Mouse (Mus musculus) cerebellum, adult 9-10 months (tissue): ENCODE results near the gene Kirrel3.
A peak's percentile ranks its signal among the peaks of the same experiment; 100 is the strongest.

Experiments used
- DNase-seq: peaks from one replicate; pipeline ENCODE4 v3.0.0; 2022

Gene Kirrel3

DNA sequence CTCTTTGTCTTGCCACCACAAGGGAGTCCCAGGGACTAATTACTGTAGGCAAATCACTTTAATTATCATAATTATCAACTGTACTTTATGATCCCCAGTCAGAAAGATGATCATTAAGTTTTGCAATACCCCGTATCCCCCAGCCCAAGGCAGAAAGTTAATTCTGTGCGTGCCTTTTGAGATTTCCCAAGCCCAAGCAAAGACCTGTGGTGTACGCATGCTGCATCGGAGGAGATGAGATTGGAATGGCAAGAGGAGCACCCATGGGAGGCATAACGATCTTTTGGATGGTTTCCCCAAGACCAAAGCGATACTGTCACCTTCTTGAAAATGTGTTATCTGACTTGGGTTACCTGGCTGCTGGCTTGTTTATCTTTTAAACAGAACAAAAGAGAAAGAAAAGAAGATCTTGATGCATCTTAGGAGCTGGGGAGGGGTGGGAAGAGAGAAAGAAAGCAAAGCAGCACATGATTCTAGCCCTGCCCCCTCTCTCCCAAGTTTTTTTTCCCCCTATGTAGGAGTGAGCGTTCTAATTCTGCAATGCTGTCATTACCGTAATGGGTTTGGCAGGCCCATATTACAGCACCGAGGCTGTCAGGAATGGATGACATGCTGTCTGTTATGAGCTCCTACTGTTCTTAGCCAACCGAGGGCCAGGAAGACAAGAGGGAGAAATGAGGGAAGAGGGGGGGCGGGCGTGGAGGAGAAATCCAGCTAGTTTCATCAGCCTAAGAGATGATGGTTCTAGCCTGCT, 218.0 kb downstream of the Kirrel3 start:
- no peak for DNase-seq

DNA sequence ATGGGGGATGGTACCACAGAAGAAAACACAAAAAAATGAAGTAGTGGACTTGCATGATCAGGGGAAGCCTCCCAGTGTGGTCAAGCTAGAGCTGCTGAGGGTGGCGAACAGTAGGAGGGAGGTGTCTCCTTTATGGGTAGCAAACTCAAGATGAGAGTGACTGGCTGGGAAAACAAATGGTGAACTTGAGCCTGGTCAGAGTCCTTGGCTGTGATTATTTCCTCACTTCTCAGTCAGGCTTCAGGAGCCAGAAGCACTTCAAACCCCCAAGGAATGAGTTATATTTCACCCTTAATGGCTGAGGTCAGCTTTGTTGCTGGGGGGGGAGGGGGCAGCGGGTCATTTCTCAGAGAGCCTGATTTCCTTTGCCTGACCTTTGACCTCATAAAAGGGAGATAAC, 218.7 kb downstream of the Kirrel3 start:
- no peak for DNase-seq

DNA sequence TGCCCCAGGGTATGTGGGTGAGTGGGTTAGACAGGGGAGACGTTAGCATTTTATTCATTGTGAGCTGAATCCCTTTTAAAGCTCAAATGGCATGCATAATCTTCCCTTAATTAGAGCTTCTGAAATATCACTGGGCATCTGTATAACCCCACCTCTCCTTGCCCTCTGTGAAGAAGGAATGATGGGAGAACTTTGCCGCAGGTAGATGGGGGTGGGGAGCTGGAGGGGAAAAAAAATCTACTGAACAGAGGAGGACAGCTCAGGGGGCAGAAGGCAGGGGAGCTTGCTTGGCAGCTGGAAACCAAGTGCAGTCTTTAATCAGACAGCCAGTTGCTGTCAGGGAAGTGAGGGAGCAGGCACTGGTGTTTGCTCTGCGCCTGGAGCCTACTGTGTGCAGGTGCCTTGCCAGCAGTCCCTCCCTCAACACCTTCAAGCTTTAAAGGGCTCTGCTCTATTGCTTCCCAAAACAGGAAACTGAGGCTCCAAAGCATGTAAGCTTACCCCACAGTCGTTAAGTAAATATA, 220.7 kb downstream of the Kirrel3 start:
- no peak for DNase-seq

DNA sequence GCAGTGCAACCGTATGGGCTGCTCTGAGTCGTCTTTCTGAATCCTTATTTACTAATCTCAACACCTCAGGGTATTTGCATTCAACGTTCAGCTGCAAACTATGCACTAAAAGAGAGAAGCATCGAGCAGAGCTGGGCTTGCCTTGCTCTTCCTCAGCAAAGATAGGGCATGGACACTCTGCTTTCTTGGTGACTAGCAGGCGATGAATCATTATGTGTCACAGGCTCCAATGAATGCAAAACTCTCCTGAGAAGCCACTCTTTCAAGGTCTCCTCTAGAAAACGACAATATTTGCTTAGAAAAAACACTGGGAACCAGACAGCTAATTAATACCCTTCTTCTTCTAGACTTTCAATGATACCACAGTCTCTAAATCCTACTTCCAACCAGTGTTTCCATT, 223.0 kb downstream of the Kirrel3 start:
- no peak for DNase-seq

DNA sequence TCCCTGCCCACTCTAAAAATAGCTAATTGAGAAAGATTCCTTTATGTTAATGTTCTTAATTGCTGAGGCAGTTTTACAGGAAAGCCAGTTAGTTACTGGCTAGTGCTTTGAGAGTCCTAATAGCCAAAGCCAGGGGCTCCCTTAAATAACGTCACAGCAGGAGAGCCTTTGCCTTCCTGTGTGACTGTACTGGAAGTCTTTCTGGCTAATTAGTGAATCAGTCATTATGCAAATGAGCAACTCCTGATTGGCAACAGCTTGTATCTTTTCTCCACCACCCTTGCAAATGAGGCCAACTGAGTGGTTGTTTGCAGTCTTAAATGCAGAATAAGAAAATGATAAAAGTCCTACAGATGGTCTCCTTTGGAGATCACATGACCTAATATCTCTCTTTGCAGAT, 226.3 kb downstream of the Kirrel3 start:
- DNase-seq: no peak

DNA sequence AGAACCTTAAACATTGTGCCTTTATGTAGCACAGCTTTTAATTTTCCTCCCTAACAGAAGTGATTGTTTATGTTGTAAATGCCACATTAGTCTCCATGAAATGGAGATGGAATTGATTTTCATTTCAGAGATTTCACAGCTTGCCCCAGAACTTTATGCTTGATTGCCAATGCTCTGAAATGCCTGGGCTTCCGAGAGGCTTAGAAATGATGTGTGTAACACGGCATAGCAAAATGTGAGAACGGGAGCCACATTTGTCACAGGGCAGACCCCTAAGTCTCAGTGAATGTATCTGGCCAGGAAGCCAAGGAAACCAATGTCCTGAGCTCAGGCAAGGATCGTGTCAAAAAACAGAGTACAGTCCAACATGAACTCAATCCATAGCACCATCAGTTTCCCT, 227.3 kb downstream of the Kirrel3 start:
- no peak for DNase-seq

DNA sequence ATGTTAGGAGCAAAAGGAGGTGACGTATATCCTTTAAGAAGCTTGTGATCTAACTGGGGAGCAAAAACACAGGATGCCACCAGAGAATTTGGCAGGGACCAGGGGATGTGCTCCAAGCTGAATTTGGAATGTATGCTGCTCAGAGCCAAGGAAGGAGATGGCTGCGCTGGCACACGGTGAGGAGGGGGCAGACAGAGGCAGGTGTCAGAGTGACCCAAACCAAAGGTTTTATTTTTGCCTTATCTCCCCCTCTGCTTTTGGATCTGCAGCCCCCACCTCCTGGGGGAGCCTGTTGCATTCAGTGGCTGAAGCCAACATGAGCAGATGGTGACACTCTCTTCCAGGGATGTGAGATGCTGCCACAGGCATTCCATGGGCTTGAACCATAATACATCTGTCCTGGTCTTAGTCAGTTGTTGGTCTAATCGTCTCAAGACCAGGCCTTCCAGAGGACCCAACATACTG, 227.8 kb downstream of the Kirrel3 start:
- DNase-seq: peak; percentile 70

DNA sequence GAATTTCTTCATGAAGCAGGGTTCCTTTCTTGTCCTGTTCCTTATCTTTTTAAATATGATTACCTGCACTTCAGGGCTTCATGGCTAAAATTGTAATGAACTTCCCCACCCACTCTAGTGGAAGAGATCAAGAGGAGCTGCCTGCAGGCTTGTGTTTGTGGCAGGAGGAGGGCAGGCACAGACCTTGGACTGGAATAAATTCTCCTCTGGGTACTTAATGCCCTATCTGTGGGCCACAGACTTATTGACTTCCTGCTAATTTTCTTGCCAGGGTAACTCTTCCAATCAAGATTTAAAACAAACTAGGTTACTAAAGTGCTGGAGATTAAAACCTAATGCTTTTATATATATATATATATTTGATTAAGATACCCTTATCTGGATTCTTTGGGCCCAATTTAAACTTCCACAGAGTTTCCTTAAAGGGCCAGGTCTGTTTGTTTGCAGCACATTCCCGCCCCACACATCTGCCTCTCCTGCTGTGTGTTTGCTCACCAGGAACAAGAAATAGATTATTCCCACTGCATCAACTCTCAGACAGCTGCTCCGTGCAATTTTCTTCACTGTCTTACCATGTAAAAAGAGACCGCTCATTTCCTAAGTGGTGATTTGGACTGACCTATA, 229.4 kb downstream of the Kirrel3 start:
- DNase-seq: no peak

DNA sequence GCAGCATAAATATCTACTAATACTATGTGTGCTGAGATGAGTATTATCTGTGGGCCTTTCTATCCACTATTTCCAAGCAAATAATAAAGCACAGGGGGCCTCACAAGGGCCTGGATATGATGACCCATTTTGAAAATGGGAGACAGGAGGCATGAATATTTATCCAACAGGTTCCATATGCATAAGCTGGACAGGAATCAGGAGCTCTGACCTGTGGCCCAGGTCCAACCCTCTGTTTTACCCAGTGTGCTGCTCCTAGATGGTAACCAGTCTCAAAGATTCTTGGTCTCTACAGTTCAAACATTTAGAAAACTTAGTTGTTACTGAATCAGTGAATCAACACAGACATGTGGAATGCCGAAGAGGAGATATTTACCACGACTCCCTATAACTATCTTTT, 230.8 kb downstream of the Kirrel3 start:
- peak; percentile 71 for DNase-seq

DNA sequence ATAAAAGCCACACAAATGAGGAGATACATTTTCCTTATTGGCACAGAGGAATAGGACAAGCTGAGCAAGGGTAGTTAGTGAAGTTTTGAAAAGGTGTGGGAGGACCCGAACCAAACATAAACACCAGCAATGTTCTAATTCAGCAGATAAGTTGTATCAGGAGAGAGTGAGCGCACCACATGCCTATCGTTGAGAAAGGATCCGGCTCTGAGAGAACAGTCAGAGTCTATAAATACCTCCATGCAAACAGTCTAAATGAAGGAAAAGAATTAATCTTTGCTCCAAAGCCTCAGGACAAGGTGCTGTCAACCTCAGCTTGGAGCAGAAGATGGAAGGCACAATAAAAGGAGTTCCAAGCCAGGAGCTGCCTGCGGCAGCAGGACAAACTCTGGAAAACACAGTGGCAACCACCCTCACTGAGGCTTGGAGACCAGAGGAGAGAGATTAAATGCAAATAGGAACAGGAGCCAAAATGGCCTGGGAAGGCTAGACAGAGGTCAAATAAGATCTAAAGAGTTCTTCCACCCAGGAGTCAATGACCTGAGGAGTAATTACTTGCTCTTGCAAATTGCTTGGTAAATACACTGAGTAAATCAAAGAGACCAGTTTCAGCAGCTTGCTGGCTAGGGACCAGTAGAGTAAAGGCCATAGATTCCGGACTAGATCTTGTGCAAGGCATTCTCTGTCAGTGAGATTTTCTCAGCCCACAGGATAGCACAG, 235.9 kb downstream of the Kirrel3 start:
- DNase-seq: no peak

DNA sequence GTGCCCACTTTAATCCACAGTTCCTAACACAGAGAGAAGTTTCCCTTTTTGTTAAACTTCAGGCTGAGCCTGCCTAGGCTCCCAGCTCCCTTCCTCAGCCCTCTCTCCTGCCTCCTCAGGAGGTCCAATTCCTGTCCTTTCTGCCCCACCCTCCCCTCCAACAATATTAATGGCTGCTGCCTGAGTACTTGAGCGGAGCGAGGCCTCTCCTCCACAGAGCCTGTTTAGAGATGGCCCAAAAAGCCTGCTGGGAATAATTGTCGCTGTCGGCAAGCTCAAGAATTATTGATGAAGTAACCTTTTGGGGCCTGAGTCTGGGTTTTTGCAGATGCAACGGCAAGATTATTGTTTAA, 236.5 kb downstream of the Kirrel3 start:
- DNase-seq: no peak

DNA sequence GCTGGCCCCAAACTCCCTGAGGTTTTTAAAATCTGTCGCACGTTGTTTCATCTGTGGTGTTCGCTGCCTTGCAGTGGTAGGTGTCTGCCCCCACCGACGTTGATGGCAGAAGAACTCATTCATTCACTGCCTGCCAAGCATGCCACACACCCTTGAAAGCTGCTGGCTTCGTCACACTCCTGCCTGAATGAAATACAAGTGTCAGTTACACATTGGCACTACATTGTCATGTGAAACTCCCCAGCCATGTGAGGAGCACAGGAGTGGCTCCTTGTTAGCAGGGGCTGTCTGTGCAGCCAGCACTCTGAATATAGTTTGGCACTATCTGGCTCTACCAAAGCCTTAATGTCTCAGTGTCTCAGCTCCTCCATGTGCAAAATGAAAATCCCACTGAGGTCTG, 246.8 kb downstream of the Kirrel3 start:
- DNase-seq: no peak

DNA sequence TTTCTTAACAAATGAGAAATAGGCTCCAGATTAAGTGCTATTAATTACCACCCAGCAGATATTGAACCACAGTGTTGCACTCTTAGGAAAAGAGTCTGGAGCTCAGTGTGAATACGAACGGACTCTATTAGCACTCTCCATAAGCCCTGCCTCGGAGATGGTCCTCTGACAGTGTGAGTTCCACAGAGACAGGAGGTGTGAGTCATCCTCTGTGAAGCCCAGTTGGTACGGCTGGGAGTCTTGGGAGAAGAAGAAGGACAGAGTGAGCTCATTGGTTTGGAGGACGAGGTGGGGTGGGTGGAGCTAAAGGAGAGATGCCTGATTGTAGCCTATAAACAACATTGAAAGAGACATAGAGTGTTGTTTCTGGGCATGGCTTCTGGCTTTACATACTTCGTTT, 247.9 kb downstream of the Kirrel3 start:
- no peak for DNase-seq

DNA sequence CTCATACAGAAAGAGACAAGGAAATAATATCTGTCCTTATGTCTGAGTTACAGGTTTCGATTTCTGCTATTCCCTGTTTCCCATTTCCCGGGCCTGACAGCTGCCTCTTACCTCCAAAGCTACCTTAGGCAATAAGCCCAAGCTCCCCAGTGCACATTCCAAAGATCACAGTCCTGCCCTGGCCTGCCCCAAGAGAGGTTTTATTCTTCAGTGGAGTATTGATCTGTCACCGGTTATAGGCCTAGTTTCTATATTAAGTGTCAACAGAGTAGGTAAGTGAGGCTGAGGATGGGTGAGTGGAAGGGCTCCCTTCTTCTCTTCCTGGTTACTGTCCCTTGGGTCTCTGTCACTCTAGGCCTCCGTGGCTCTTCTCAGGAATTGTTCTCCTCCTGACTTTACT, 249.3 kb downstream of the Kirrel3 start:
- no peak for DNase-seq

DNA sequence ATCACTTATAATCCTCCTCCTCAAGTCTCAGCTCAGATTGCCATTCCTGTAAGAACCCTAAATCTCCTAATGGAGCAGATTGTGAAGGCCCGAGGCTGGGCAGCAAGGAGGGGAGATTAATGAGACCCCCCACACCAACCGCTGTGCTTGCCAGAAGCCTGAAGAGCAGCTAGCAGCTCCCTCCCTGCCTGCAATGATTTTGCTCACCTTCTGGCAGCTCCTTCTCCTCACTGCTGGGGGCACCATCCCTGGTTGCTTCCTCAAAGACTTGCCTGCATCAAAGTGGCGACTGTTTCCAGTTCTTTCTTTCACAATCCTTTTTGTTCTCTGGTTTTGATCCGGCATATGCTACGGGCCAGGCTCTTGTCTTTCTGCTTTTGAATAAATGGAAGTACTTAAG, 253.7 kb downstream of the Kirrel3 start:
- DNase-seq: no peak

DNA sequence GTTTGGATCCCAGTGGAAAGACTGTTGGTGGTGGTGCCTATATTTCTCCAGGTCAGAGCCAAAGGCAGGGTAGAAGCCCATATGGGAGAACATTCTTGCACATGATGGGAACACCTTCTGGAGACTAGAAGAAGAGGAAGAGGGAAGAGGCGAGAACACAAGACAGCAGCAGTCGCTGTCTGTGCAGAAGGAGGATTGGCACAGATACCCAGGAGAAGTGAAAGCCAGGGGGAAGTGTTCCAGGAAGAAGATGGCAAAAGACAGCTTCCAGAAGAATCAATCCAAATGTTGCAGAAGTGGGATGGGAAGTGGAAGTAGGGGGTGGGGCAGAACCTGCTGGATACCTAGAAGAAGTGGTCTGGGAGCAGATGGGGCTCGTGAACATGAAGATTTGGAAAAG, 255.1 kb downstream of the Kirrel3 start:
- DNase-seq: no peak

DNA sequence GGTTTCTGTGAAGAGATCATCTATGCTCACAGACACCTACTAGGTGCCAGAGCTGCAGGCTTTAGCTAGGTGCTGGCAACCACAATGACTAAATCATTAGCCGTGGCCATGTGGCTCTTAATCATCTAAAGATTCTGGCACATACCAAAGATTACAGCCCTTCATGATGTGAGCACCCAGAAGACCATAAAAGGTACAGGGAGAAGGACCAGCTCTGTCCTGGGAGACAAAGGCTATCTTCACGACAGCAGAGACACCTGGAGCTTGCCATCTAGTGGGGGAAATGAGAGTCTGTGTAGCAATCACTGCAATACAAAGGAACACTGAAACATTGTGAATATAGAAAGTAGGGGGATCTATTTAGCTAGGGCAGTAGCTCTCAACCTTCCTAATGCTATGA, 262.3 kb downstream of the Kirrel3 start:
- no peak for DNase-seq

DNA sequence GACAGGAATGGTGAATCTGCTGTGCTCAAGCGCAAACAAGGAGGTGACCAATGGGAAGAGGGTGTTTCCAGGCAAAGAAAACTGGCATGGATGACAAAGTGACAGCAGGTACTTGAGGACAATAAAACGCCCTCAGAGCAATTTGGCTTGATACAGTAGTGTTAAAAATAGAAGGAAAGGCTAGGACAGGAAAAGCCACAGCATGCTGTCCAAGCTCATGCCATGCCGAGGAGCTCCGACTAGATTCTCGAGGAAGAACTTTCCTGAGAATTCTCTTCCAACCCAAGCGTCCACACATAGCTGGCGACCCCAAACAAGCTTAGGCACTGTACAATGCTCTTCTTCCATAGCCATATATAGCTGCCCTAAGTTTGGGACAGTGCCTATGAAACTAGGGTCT, 263.5 kb downstream of the Kirrel3 start:
- DNase-seq: peak; percentile 94

DNA sequence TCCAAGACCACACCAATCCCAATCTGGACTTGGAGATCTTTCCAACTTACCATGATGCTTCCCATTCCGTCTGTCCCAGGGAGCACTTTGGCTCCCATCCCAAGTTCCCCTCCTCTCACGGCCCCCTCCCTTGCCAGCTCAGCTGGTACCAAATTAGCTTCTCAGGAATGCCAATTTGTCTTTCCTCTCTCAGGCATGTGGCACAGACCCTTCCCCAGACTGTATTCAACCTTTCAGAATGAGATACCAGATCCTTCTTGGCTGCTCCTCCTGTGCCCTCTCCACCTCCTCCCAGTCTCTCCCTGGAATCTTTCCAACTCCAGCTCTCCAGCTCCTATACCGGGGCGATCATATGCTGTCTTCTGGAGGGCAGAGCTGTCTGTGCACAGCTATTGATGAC, 264.2 kb downstream of the Kirrel3 start:
- peak; percentile 83 for DNase-seq

DNA sequence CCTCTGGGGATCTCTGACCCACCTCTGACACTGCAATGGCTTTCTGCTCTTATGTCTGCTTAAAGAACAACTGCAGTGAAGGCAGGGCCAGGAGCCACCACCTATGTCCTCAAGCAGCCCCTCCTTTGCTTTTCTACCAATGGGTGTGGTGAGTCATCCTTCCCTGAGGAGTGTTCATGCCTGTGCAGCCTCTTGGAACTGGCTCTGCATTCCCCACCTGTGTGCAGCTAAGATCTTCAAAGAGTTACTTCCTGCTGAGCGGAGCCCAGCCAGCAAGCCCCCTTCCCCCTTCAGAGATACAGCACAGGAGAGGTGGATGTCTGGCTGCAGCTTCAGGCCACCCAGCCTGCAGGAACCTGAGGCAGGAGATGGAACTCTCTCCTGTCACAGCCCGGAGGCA, 265.2 kb downstream of the Kirrel3 start:
- no peak for DNase-seq

DNA sequence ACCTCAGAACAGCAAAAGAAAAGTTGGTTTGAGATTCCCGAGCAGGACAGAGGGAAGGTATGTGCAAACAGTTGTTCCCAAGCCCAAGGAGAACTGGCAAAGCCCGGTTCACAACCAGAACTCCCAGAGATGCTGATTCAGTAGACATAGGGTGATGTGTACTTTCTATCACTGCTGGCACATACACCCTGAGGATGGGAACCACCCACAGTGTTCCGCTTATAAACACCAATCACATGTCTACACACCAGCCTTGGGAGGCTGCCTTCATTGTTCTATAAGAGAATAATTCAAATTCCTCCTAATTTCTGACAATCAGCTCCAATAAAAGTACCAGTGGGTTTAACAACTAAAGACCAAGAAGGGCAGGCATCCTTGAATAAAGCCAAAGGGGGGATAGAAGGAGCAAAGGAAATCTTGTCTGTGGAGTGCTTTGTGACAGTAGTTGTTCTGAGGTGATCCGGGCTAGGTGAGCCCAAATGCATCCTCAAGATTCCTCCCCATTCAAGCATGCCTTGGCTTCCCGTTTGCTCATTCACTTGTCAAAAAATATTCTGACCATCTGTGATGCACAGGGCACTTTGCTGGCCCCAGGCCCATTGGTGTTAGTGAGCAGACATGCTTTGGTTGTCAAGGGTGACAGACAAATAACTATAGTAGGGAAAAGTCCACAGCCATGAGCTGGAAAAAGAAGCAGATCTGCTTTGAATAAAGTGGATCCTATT, 266.5 kb downstream of the Kirrel3 start:
- peak; percentile 63 for DNase-seq

DNA sequence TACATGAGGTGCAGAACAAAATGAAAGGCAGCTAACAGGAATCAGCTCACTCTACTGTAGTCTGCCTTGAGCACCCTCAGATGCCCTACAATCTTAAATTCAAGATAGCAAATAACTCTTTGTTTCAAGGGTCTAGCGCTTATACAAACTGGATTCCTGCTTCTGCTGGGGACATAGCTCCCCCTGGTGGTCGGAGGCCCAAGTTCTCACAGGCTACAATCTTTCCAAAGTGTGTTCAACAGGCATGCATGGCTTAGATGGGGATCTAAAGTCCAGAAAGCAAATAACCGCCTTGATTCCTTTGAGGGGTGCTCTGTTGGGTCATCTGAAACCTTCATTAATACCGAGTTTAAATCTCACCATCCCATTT, 267.1 kb downstream of the Kirrel3 start:
- DNase-seq: peak; percentile 69

DNA sequence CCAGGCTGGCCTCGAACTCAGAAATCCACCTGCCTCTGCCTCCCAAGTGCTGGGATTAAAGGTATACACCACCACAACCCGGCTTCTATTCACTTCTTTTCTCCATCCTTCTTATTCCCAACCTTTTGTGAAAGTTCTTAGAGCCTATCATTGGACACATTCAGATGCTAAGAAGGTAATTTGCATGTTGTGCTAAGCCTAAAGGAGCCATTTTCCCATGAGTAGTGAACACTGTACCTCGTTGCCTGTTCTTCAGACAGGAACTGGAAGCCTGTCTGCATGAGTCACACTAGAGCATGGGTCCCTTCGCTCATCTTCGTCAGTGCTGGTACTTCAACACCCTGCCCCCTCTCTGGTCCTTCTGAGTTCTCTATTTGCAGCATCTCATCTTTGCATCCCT, 268.2 kb downstream of the Kirrel3 start:
- no peak for DNase-seq
